Mouse (Mus musculus) liver, embryonic 14.5 days (tissue): ENCODE measurements at regions not wholly inside any gene's neighbourhood (a gene's known extent, or its start where the extent isn't known, plus 50 kb on each side); places are given as distances from the start of the nearest gene placed in this dataset.

Experiments used
- CTCF ChIP-seq: IDR thresholded peaks from 2 replicates; pipeline ENCODE4 v1.5.1; 2016; ENCODE audit warnings: antibody characterized with exemption, low read depth, control low read depth
- EP300 ChIP-seq: IDR thresholded peaks from 2 replicates; pipeline ENCODE4 v1.6.1; 2016; ENCODE audit warnings: antibody characterized with exemption, low read depth

- TF ChIP-seq CTCF (peak; percentile 22; the same call in 1 of the 2 replicates), EP300 (no peak)
These were observed 249.8 kb downstream of the Diras2 start for GRCm38 (mm10) chr13:52281271-52281670.
